Mouse (Mus musculus): ENCODE data around the gene Fbxw25.
"Not testable (repeated sequence)": the region's sequence is repeated elsewhere in the genome, so short reads cannot be mapped to it uniquely, and the experiment has no call there.

Fbxw25 gene

GRCm38 (mm10) chr9:109664552-109664951 is at the start of gene Fbxw25:
Fbxw25 (minus strand) TSS chr9:109664652.
- not testable (repeated sequence) for DNase-seq

DNA sequence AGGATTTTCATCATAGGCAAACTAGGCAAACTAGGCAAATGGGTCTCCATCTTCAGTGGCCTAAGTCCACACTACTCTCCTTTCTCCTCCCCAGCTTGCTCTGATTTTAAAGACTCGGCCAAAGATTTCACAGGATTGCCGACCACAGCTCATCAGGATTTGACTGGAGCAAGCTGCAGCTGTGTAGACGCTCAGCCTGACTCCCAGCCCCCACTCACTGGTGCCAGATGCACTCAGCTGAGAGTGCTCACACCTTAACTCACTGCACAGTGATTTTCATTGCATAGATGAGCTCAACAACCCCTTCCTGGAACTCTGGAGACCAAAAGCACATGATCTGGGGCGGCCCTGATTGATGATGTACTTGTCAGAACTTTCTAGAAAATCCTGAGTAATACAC is 38.1 kb upstream of the Fbxw25 start, which contains the start of gene Fbxw18:
Gene Fbxw18 (minus strand): TSS at position 101 of the 400 bp plus-strand sequence.
- DNase-seq, result not testable (repeated sequence)

- DNase-seq, result peak; percentile 36
Observed at GRCm38 (mm10) chr9:109685299-109685698, 20.8 kb upstream of the Fbxw25 start.

DNA sequence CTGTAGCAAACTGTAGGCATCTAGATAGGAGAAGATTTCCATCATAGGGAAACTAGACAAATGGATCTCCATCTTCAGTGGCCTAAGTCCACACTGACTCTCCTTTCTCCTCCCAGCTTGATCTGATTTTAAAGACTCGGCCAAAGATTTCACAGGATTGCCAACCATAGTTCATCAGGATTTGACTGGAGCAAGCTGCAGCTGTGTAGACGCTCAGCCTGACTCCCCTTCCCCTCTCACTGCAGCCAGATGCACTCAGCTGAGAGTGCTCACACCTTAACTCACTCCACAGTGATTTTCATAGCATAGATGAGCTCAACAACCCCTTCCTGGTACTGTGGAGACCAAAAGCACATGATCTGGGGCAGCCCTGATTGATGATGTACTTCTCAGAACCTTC is 38.5 kb downstream of the Fbxw25 start, which contains the start of gene Fbxw24:
Gene Fbxw24 (minus strand): TSS at position 101 of the 400 bp plus-strand sequence.
- DNase-seq, result not testable (repeated sequence)

DNA sequence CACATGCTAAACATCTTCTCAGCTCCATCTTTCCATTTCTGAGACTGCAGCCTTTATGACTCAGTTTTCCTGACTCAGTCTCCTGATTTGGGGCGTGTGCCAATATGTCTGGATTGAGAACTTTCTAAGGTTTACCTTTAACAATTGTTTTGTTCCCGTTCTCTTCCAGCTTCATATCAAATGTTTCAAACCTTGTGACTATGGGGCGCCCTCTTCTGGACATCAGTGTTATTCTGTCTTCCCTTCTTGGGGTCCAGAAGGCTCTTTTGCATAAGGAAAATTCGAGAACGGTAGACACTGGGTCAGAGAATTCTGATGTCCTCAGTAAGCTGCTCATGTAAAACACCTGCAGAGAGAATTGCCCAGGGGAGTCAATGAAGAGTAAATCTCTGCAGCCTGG is 57.6 kb downstream of the Fbxw25 start:
- DNase-seq, result peak; percentile 53

GRCm38 (mm10) chr9:109602128-109602527 is 62.3 kb downstream of the Fbxw25 start:
- not testable (repeated sequence) for DNase-seq

DNA sequence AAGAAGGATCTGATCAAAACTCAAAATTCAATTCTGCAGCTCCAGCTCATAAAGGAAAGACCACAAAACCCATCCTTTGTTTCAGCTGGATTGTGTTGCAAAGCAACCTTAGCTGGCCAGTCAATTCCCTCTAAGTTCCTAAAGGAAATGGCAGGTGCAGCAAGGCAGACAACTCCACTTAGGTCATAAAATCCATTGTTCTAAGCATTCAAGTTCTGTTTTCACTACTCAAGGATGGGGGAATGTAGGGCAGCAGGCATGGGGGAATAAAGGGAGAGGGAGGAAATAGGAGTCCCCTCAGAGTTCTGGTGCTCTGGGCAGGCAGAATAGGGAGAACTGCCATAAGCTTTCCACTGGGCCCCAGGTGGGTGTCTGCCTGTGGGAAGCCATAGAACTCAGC is 67.2 kb downstream of the Fbxw25 start:
- DNase-seq, result no peak

Data from retina, postnatal 1 day (tissue).